Mouse (Mus musculus): ENCODE measurements around the gene Il2ra.

Il2ra gene

DNA sequence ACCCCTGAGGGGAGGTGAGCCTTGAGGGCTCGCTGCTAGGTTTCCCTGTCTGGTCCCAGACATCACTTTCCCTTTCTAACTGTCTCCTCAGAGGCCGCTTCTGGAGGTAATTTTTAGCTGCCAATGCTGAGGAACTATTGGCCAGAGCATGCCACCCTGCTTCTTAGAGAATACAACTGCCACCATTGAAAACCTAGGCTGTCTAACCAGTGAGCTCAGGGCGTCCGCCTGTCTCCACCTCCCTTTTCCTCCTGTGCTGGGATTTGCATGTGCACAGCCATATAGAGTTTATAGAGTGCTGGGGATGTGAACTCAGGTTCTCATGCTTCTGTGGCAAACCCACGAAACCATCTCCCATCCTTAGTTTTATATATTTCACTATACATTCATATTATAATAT, 11.2 kb downstream of the Il2ra start:
- DNase-seq: no peak

DNA sequence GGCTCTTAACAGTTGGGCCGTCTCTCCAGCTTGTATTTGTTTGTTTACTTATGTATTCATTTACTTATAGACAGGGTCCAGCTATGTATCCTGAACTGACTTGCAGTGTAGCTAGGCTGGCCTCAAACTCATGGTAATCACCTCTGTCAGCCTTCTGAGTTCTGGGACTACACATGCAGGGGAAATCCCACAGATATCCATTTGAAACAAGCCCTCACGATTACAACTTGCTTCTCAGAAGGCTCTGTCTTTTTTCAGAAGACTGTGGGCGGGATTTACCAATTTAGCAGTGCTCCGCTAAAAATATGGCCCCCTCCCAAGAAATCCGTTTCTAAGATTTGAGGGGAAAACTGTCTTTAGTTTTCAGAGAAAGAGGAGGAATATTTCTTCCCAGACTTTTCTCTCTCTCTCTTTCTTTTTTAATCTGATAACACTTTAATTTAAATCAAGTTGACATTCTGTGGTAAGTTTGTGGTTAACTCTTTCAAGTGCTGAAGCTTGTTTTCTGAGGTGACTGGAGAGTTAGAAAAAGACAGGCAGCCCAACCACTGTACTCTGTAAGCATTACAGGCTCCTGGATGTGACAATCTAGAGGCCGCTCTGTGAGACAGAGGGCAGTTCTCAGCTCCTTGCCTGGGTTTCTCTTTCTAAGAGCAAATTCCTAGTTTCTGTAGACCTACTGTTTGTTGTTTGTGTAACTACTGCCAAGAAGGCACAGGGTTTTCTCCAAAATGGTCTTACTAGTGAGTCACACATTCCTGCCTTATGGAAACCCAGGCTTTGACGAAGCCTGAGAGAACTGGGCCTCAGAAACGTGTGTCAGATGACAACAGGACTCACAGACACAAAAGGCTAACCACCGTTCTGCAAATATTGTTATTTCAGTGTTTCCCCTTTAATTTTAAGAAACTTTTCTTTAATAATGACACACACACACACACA, 12.7 kb downstream of the Il2ra start:
- no peak for DNase-seq

- no peak for DNase-seq
These were observed 15.0 kb downstream of the Il2ra start for GRCm38 (mm10) chr2:11657581-11657980.

DNA sequence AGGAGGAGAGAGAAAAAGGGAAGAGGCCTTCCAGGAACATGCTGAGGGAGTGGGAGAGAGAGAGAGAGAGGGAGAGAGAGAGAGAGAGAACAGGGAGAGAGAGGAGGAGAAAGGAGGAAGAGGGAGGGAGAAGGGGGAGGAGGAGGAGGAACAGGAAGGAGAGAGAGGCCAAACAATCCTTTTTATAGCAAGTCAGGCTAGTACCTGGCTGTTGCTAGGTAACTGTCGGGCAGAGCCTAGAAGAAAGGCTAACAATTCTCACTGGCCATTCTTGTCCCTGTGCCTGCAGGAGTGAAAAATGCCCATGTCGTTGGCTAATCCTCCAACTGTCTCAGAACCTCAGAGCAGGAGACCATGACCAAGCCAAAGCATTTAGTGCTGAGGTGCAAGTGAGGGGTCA, 16.7 kb downstream of the Il2ra start:
- DNase-seq: no peak

GRCm38 (mm10) chr2:11662143-11662906, 19.7 kb downstream of the Il2ra start:
- no peak for DNase-seq

- no peak for DNase-seq
These were observed 20.3 kb downstream of the Il2ra start for GRCm38 (mm10) chr2:11662907-11663230.

DNA sequence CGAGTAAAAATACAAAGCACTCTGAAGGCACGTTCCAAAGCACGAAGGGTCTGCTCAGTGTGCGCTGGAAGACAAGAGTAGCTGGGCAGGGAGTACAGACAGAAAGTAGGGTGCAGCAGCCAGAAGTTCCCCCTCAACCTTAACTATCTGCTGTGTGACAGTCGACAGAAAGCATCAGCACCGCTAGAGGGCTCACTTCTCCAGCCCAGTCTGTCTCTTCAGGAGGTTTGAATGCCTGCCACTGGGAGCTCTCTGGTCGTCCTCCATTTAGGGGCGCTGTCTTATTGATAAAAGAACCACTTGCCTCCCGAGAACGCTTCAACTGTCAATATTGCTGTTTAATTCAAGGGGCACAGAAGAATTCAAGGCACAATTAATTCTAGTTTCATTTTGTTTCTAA, 21.4 kb downstream of the Il2ra start:
- DNase-seq: peak; percentile 90

DNA sequence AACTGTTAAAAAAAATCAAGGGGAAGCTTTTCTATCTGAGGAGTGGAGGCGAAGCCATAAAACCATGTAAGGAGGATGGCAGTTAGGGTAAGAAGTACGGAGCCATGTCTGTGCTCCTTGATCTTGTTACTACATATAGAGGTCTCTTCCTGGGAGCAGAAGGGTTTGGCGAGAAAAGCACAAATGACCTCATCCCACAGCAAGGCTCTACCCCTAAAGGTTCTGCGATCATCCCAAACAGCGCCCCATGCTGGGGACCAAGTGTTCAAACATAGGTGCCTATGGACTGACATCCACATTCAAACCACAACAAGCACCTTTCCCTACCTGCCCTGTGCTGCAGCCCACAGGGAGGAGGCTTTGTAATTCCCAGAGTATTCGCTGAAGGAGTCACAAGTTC, 21.8 kb downstream of the Il2ra start:
- DNase-seq: peak; percentile 65

- DNase-seq: no peak
These were observed 22.2 kb downstream of the Il2ra start for GRCm38 (mm10) chr2:11664806-11665205.

GRCm38 (mm10) chr2:11665326-11665725, 22.7 kb downstream of the Il2ra start:
- DNase-seq: no peak

GRCm38 (mm10) chr2:11672144-11672543, 29.5 kb downstream of the Il2ra start:
- DNase-seq: no peak

DNA sequence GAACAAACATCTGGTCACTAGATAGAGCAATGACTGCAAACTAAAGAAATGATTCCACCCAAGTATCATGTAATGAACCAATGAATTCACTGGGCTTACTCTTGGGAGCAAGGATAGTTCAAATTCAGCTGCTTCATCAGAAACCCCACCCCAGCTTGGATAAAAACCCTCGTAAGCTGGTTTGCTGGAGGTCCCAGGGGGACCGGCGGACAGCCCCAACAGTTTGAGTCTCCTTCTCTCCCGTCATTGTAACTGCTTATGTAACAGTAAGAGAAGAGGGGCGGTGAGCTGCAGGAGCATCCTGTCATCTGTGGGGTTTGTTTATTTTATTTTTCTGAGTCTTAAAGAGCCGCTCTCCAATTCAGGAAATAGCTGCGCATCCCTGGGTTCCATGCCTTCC, 37.0 kb downstream of the Il2ra start:
- DNase-seq: no peak

GRCm38 (mm10) chr2:11682712-11683111, 40.1 kb downstream of the Il2ra start:
- no peak for DNase-seq

DNA sequence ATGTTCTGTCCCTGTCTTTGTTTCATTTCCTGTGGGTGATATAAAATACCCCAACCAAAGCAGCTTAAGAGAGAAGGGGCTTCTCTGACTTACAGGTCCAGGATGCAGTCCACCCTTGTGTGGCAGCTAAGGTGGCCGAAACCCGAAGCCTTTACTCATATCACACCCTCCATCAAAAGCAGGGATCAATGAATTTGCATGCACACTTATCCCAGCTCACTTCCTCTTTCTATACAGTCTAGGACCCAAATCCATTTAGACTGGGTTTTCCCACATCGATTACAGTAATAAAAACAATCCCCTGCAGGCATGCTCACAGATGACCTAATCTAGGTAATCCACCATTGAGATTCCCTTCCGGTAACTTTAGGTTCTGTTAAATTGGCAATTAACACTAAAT, 43.9 kb downstream of the Il2ra start:
- no peak for DNase-seq

- DNase-seq: no peak
These were observed 44.8 kb downstream of the Il2ra start for GRCm38 (mm10) chr2:11687436-11687835.

DNA sequence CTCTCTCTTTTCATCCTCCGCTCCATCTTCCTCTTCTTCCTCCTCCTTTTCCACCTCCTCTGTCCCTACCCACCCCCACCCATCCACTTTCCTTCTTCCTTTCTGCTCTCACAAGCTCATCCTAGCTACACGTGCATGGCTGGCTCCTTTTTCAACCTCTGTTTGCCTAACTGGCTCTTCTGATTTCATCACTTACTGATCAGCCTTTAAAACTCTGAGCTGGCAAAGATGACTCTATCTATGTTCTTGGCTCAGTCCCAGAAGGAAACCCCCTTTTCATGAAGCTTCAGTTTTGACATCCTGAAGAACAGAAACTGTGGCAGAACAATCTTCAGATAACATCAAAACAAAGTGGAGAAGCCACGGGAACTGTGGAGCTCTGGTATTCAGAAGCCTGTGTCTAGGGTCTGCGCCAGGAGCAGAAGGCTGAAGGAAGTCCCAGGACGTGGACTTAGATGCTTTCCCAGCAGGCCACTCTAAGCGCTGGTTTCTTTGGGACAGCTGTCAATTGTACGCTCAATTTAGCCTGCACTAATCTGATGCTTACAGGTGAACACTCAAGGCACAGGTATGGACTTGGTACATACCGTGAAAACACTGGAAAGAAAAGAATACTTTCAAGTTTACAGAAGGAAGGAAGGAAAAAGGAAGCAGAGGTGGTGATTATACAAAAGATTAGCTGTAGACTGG, 47.7 kb downstream of the Il2ra start:
- DNase-seq: no peak

DNA sequence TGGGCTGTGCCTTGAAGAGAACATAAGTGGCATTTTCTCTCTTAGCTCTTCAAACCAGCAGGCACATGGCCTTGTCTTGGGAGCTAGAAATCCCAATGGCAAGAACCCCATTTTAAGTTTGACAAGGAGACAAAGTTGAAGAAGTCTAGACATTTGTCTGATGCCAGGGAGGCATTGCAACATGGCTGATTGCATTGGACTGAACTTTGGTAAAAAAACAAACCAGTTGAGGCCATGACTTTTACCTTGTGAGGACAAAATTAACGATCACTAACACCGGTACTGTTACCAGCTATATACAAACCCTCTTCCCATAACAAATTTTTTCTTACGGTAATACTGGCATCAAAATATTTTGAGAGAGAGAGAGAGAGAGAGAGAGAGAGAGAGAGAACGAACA, 50.7 kb downstream of the Il2ra start:
- DNase-seq: no peak

- DNase-seq: no peak
These were observed 51.5 kb downstream of the Il2ra start for GRCm38 (mm10) chr2:11694104-11694503.

- no peak for DNase-seq
These were observed 53.3 kb downstream of the Il2ra start for GRCm38 (mm10) chr2:11695867-11696266.

- no peak for DNase-seq
These were observed 56.4 kb downstream of the Il2ra start for GRCm38 (mm10) chr2:11698994-11699393.

DNA sequence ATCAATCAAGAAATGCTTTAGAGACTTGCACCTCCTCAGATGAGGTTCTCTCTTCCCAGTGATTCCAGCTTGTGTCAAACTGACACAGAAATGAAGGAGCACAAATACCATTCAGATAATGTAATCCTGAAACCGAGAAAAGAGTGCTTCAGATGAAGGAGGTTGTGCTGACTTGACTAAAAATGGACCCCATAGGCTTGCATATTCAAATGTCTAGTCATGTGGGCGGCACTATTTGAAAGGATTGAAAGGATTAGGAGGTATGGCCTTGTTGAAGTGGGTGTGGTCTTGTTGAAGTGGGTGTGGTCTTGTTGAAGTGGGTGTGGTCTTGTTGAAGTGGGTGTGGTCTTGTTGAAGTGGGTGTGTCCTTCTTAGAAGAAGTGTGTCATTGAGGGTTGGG, 57.3 kb downstream of the Il2ra start:
- DNase-seq: no peak

DNA sequence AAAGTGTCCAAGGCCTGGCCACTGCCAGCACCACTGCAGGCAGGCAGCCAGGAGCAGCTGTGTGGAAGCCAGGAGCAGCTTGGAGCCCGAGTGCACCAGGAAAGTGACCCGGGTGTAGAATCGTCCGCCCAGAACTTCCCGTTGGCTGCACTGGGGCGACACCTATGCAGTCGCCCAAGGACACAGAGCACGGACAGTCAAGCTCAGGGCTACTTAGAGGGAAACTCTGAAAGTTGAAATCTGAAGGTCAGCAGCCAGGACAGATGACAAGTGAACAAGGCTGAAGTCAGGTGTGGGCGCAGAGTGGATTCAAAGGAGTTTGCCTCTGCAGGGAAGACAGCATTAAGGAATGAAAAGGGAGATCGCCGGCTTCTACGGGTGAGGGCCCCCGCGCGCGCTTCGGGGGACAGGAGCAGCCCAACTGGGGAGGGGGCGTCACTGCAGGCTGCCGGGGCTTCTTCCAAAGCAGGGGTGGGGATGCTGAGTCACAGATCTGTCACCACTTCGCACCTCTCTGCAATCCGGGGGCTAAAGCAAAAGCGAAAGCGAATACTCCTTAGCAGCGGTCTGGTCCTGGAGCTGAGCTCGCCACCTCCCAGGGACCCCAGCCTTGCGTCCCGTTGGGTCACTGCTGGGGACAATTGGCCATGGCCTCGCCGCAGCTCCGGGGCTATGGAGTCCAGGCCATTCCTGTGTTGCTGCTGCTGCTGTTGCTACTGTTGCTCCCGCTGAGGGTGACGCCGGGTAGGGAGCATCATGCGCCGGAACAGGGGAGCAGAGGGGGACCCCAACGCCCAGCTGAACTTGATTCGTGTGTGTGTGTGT, 62.8 kb downstream of the Il2ra start, which contains the start of gene Il15ra:
TSS of gene Il15ra (plus strand) at position 90 of the 825 bp plus-strand sequence.
- DNase-seq: peak; percentile 38
